Mouse (Mus musculus) liver, postnatal 0 days (tissue): ENCODE measurements around the gene Pitpnm3.

Experiments
- CTCF ChIP-seq: sonication (generic); IDR thresholded peaks from 2 replicates; pipeline ENCODE4 v1.5.1; 2016; ENCODE audit warnings: antibody characterized with exemption, low read depth
- EP300 ChIP-seq: IDR thresholded peaks from 2 replicates; pipeline ENCODE4 v1.6.1; 2016; ENCODE audit warnings: antibody characterized with exemption, low read depth, mild to moderate bottlenecking

- TF ChIP-seq EP300 (no peak), CTCF (no peak)
Observed at GRCm38 (mm10) chr11:72095994-72096393, 39.6 kb downstream of the Pitpnm3 start.
